Mouse (Mus musculus) thymus, adult 2 months (tissue): ENCODE results near the gene Arhgap23.

Experiments used
- CTCF ChIP-seq: fragments of 200-500 bp; IDR thresholded peaks from 2 replicates; pipeline ENCODE4 v1.5.1; 2012; ENCODE audit warnings: mild to moderate bottlenecking, control low read depth, low read length, moderate library complexity, borderline replicate concordance; ENCODE audit not compliant: control insufficient read depth, poor library complexity, insufficient read depth; ENCODE audit errors: extremely low read depth
- POLR2A ChIP-seq: fragments of 200-500 bp; IDR thresholded peaks from 2 replicates; pipeline ENCODE4 v1.6.1; 2012; ENCODE audit warnings: mild to moderate bottlenecking, low read length, control low read depth, moderate library complexity; ENCODE audit not compliant: control insufficient read depth, poor library complexity, insufficient read depth; ENCODE audit errors: extremely low read depth

DNA sequence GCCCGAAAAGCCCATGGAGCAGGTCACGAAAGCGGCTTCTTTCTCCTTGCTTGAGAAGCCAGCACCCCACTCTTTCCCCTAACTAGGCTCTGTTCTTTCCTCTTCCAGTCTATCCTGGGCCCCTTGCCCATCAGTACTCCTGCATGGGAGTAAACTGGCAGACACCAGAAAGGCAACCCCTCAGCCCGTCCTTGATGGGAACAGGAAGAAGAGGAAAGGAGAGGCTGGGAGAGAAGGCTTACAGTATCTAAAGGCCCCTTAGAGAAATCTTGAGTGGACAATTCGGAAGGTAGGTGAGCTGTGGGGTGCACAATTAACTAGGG is 119.9 kb downstream of the Arhgap23 start:
- no peak for TF ChIP-seq POLR2A
- TF ChIP-seq CTCF = no peak
